Mouse (Mus musculus): ENCODE measurements at regions not wholly inside any gene's neighbourhood (a gene's known extent, or its start where the extent isn't known, plus 50 kb on each side); places are given as distances from the start of the nearest gene placed in this dataset.

- no peak for TF ChIP-seq POLR2A (IDR thresholded peaks at IDR 0.05; ENCODE audit: insufficient read length, low read depth)
- no peak for TF ChIP-seq MAX (IDR thresholded peaks at IDR 0.05; ENCODE audit: low read depth)
- no peak for TF ChIP-seq USF1 (IDR thresholded peaks at IDR 0.05; ENCODE audit: low read depth)
- no peak for TF ChIP-seq POLR2AphosphoS2 (IDR thresholded peaks at IDR 0.05; ENCODE audit: insufficient read length, low read depth)
- no peak for TF ChIP-seq MYOD1 (IDR thresholded peaks at IDR 0.05; ENCODE audit: control insufficient read depth in 1 of 3, insufficient read length in 2 of 3, low read depth in 2 of 3)
- no peak for TF ChIP-seq E2F4 (IDR thresholded peaks at IDR 0.05; ENCODE audit: insufficient read depth)
- no peak for TF ChIP-seq CEBPB (IDR thresholded peaks at IDR 0.05; ENCODE audit: insufficient read depth, poor library complexity, severe bottlenecking)
- no peak for TF ChIP-seq TCF3 (IDR thresholded peaks at IDR 0.05; ENCODE audit: insufficient read length, low read depth)
- no peak for TF ChIP-seq TCF12 (IDR thresholded peaks at IDR 0.05; ENCODE audit: insufficient read depth, poor library complexity, severe bottlenecking)
Observed at GRCm38 (mm10) chr15:62421073-62421851, 1423.7 kb downstream of the Gsdmc2 start.
